Mouse (Mus musculus): ENCODE results near the gene Exosc8. TPM values are rescaled to one million over a fixed set of nuclear protein-coding genes. Genes with fewer than 3 reads are reported as not detected.

Exosc8 gene
- total RNA-seq, 2 experiments from 2014 or later, result 60.4 to 63.4 TPM

DNA sequence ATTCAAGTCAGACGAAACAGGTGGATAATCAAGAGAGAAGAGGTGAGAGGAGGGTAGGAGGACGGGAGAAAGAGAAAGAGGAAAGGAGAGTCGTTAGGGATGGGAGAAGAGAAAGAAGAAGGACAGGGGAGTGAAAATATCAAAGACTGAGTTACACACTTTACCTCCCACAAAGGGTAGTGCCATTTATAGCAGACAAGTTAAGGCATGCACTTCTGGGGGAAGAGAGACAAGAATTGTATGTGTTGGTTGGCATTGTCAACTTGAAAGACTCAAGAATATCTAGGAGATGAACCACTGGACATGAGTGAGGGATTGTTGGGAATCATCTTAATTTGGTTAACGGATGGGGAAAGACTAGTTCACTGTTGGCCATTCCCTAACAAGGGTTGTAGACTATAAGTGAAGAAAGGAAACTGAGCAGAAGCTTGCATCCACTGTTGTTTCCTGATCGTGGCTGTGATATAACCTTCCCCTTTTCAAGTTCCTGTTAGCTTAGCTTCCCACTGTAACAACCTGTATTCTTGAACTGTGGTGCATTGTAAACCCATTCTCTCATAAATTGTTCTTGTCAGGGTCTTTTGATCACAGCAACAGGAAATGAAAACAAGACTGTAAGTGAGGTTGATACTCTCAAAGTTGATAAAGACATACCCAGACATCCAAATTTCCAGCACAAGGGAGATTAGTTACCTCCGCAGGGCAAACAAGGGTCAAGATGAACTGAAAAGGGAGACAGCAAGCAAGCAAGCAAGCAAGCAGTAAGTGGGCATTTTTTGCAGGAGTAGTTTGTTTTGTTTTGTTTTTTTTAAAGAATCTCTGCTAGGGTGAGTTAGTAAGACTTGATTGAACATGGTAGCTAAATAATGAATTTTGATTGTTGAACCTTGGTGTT, 53.6 kb downstream of the Exosc8 start:
- DNase-seq (ENCODE audit: low spot score in 2 of 2), result no peak

Other genes starting within 250 kb of the Exosc8 start
- 10 to 100 TPM; 88.9 to 90.4 TPM for gene Supt20, start 42.6 kb downstream of the Exosc8 start, total RNA-seq (2021)
- gene Gm21958, start 21.0 kb downstream of the Exosc8 start, total RNA-seq (2021), result not detected
- 10 to 100 TPM; 38.5 to 41.2 TPM for gene Alg5, start 146 bp upstream of the Exosc8 start, total RNA-seq (2021)
- 10 to 100 TPM; 22.9 to 24.8 TPM for gene Smad9, start 20.2 kb upstream of the Exosc8 start, total RNA-seq (2021)
- gene Rfxap, start 72.4 kb upstream of the Exosc8 start, total RNA-seq (2021), result 10 to 100 TPM; 30.5 to 36.7 TPM
- under 1 TPM in 1 of 2 experiments, not detected in 1; 0.20 TPM for gene Sertm1, start 180.5 kb upstream of the Exosc8 start, total RNA-seq (2021)

Measured in adrenal gland, postnatal 4 days (tissue).